Mouse (Mus musculus): ENCODE data around the gene Heg1. TPM values are rescaled to one million over a fixed set of nuclear protein-coding genes. Genes with fewer than 3 reads are reported as not detected.

The Heg1 gene
- 11.1 and 11.6 TPM in 2 replicates for polyA plus RNA-seq (2016; fragmentation: Nextera tagmentation; extraction: Ambion mirVana)

DNA sequence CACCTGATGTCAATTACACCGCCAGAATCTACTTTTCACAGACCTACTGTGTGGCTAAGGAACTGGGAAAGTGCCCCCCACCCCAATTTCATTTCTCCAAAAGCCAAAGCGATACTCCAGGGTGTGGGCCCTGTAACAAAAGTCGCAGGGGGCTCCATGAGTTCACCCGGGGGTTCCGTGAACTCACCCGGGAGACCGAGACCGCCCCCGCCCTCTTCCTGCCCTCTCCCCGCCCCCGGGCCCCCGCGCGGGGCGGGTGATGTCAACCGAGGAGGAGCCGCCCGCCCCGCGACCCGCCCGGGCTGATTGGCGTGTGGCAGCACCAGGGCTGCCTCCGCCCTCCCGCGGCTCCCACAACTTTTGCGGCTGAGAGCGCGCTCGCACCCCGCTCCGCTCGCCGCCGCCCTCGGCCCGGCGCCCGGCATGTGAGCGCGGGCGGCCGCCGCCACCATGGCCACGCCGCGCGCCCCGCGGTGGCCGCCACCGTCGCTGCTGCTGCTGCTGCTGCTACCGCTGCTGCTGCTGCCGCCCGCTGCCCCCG is at the start of gene Heg1:
Heg1 (plus strand) TSS at position 209 of the 541 bp plus-strand sequence.
- H3K4me1 ChIP-seq = peaks cover 48% of the 10 kb centered on the region
- WGBS = under 1% methylated on average over 57 of the region's 57 CpGs
- peak; percentile 79 for DNase-seq (ENCODE audit: low spot score)
- peak within 1 kb of the TSS; percentile 95 for H3K27ac ChIP-seq
- H3K4me3 ChIP-seq = peak within 1 kb of the TSS; percentile 91
- 0 out of 2 replicates have a peak, but pooled peaks cover 3% of the 10 kb centered on the region for H3K36me3 ChIP-seq
- H3K27me3 ChIP-seq (ENCODE audit: low read depth, poor library complexity, severe bottlenecking) = 0 out of 2 replicates have a peak, but pooled peaks cover 11% of the 10 kb centered on the region
- H3K9me3 ChIP-seq (replicated peaks) = no peaks in the 10 kb centered on the region

DNA sequence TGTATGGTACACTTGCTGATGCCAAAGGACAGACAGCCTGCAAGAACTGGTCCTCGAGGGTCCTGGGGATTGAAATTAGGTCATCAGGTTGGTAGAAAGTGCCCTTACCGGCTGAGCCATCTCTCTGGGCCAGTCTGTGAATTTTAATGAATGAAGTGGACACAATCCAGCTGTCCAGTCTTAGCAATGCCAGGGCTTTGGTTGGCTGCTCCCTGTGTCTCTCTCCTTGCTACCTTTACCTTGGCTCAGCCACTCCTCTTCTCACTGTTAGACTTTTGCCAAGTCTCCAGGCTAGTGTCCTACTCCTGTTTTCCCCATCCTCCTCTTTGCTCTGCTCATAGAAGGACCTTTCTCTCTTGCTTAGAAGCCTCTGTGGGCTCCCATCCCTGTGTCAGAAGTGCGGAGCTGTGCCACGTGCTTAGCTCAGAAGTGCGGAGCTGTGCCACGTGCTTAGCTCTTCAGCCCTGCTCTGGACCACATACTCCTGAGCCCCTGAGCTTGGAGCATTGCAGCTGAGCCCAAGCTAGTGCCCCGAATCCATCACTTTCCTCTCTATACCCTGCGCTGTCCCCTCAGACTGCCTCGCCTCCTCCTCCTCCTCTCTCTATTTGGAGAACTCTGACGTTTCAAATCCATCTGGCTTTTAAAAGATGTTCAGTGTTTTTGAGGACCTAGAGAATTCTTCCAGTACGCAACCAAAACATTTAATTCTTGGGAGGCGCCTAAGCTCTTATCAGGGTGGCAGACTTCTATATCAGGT is 48.2 kb upstream of the Heg1 start:
- 86% methylated on average over 12 of the region's 12 CpGs for WGBS
- Histone ChIP-seq H3K27ac (no peak overlapping the region), H3K27me3 (ENCODE audit: low read depth, poor library complexity, severe bottlenecking) (no peaks in the 10 kb centered on the region), H3K4me1 (no peaks in the 10 kb centered on the region), H3K4me3 (no peak overlapping the region), H3K9me3 (replicated peaks) (no peaks in the 10 kb centered on the region), H3K36me3 (no peaks in the 10 kb centered on the region)
- no peak for DNase-seq (ENCODE audit: low spot score)

DNA sequence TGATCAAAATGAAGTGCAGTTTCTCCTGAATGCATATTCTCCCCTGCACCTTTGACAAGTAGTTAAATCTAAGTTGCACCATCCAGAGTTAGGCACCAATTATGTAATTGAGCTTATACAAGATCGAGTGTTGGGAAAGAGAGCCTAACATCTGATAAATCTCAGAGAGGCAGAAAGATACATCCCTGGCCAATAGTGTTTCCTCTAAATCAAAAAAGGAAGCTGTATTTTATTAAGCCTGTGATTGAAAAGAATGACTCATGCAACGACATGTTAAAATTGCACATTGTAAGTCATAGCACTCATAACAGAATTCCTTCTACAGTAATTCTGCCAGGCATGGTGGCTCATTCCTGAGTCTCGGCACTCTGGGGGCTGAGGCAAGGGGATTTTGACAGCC is 42.4 kb upstream of the Heg1 start:
- no peaks in the 10 kb centered on the region for H3K4me1 ChIP-seq
- no peak overlapping the region for H3K27ac ChIP-seq
- WGBS = 87% methylated on average over 3 of the region's 3 CpGs
- no peak for DNase-seq (ENCODE audit: low spot score)
- no peaks in the 10 kb centered on the region for H3K27me3 ChIP-seq (ENCODE audit: low read depth, poor library complexity, severe bottlenecking)
- H3K36me3 ChIP-seq = no peaks in the 10 kb centered on the region
- no peak overlapping the region for H3K4me3 ChIP-seq
- H3K9me3 ChIP-seq (replicated peaks) = no peaks in the 10 kb centered on the region

DNA sequence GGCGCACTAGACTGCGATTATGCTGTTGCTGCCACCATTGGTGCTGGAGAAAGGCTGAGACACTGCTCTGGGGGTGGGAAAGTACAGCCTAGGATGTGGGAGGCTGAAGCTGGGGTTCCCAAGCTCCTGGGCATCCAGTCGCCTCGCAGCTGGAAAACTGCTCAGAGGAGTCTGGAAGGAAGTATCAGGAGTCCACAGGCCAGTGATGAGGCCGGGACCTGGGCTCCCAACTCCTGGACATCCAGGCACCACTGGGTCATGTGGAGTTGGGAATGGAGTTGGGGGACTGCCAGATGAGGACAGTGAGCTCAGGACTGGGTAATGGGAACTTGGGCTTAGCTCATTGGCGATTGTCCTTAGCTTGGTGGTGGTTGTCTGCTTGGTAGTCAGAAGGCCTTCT is 31.1 kb upstream of the Heg1 start:
- Histone ChIP-seq H3K4me3 (no peak overlapping the region), H3K27ac (no peak overlapping the region), H3K36me3 (no peaks in the 10 kb centered on the region), H3K27me3 (ENCODE audit: low read depth, poor library complexity, severe bottlenecking) (no peaks in the 10 kb centered on the region), H3K9me3 (replicated peaks) (no peaks in the 10 kb centered on the region), H3K4me1 (no peaks in the 10 kb centered on the region)
- 90% methylated on average over 6 of the region's 6 CpGs for WGBS
- no peak for DNase-seq (ENCODE audit: low spot score)

DNA sequence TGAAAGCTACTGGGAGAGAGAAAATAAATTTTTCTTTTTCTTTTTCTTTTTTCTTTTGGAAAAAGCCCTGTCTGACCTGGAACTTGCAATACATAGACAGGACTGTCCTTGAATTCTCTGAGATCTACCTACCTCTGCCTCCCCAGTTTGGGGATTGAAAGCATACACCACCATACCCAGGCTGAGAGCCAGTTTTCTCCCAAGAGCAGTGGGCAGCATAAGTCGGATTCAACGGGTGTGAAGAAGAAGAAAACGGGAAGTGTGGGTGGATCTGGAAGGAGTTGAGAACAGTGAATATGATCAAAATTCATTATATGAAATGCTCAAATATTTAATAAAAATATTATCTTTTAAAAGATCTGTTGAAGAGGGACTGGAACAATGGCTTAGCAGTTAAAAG is 28.7 kb upstream of the Heg1 start:
- Histone ChIP-seq H3K4me1 (peaks cover 9% of the 10 kb centered on the region), H3K27me3 (ENCODE audit: low read depth, poor library complexity, severe bottlenecking) (no peaks in the 10 kb centered on the region), H3K27ac (no peak overlapping the region), H3K9me3 (replicated peaks) (no peaks in the 10 kb centered on the region), H3K4me3 (no peak overlapping the region), H3K36me3 (no peaks in the 10 kb centered on the region)
- DNase-seq (ENCODE audit: low spot score) = no peak
- WGBS = 98% methylated on average over 3 of the region's 3 CpGs

DNA sequence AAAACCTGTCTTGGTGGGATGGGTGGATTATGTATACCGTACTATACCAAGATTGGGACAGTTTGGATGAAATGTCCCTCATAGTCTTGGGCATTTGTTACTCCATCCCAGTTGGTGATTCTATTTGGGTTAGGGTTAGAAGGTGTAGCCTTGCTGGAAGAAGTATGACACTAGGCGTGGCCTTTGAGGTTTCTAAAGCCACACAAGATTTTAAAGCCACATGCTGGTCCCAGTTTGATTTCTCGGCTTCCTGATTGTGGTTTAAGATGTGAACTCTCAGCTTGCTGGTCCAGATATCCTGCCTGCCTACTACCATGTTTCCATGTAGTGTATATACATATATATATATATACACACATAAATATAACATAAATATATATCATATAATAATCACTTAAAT is 27.0 kb upstream of the Heg1 start:
- no peaks in the 10 kb centered on the region for H3K27me3 ChIP-seq (ENCODE audit: low read depth, poor library complexity, severe bottlenecking)
- peaks cover 9% of the 10 kb centered on the region for H3K4me1 ChIP-seq
- H3K4me3 ChIP-seq = no peak overlapping the region
- no peaks in the 10 kb centered on the region for H3K36me3 ChIP-seq
- no peak for DNase-seq (ENCODE audit: low spot score)
- H3K9me3 ChIP-seq (replicated peaks) = no peaks in the 10 kb centered on the region
- no peak overlapping the region for H3K27ac ChIP-seq
- 91% methylated on average over 3 of the region's 3 CpGs for WGBS

DNA sequence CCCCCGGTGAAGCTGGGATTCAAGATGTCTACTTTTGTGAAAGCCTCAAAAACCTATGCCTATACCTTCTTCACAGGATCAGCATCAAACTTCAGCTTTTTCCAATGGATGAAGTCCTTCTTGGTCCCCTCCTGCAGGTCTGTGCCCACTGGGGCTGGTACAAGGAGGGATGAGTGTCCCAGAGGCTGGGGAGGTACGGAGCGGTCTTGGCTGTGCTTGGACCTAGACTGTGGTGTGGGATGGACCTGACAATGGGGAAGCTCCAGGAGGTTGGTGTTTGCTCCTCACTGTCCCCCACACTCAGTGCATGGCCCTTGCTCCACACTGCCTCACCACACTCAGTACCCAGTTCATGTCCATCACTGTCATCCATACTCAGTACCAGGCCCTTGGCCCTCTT is 26.0 kb upstream of the Heg1 start:
- no peaks in the 10 kb centered on the region for H3K36me3 ChIP-seq
- no peak overlapping the region for H3K4me3 ChIP-seq
- no peaks in the 10 kb centered on the region for H3K9me3 ChIP-seq (replicated peaks)
- no peak for DNase-seq (ENCODE audit: low spot score)
- WGBS = 99% methylated on average over 3 of the region's 3 CpGs
- H3K27me3 ChIP-seq (ENCODE audit: low read depth, poor library complexity, severe bottlenecking) = no peaks in the 10 kb centered on the region
- peaks cover 9% of the 10 kb centered on the region for H3K4me1 ChIP-seq
- H3K27ac ChIP-seq = no peak overlapping the region

DNA sequence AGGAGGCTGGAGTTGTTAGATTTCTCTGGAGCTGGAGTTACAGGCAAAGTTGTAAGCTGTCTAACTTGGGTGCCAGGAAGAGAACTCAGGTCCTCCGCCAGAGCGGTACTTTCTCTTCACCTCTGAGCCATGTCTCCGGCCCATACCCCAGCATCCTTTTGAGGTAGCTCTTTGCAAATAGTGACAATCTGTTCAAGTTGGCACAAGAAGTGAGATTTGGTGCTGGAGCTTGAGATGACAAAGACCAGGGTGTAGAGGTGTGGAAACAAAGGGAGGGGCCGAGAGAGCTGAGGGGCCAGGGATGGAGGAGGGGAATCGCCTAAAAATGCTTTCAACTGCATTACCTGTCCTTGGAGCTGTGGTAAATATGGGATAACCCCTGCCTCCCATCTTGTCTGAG is 24.6 kb upstream of the Heg1 start:
- H3K27me3 ChIP-seq (ENCODE audit: low read depth, poor library complexity, severe bottlenecking) = no peaks in the 10 kb centered on the region
- H3K9me3 ChIP-seq (replicated peaks) = no peaks in the 10 kb centered on the region
- H3K4me1 ChIP-seq = peaks cover 9% of the 10 kb centered on the region
- WGBS = 86% methylated on average over 5 of the region's 5 CpGs
- no peak overlapping the region for H3K4me3 ChIP-seq
- H3K36me3 ChIP-seq = no peaks in the 10 kb centered on the region
- no peak overlapping the region for H3K27ac ChIP-seq
- no peak for DNase-seq (ENCODE audit: low spot score)

DNA sequence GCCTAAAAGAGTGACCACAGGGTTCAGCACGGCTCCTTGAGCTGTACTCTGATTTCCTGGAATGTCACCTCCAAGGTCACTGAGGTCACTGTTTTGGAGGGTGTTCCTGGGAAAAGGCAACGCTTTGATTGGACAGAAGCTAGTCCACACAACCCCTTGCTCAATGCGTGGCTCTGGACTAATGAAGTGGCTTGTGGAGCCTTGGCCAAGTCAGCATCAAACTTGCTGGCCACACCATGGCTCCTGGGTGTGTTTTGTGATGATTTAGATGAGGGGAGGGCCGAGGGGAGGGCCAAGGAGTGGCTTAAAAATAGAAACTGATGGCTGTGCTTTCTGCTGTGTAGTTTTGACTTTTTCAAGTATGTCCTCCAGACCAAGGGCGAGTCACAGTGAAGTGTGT is 24.0 kb upstream of the Heg1 start:
- Histone ChIP-seq H3K27ac (no peak overlapping the region), H3K9me3 (replicated peaks) (no peaks in the 10 kb centered on the region)
- no peak for DNase-seq (ENCODE audit: low spot score)

DNA sequence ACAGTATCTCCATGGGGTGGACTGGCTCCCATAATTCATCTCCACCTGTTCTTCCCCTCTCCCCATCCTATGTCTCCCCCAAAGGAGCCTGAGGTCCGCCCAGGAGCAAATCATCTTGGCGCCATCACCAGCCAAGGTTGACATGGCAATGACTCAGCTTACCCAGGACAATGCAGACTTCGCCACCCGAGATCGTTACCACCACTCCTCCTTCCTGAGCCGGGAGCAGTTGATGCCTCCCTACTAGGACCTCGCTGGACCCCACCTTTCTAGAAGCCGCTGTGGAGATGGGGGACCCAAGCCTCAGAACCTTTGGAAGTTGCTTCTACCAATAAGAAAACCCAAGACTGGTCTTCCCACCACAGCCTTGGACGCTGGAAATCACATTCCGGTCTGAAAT is 21.3 kb upstream of the Heg1 start:
- DNase-seq (ENCODE audit: low spot score) = no peak
- WGBS = 95% methylated on average over 10 of the region's 10 CpGs
- no peaks in the 10 kb centered on the region for H3K9me3 ChIP-seq (replicated peaks)
- peaks cover 9% of the 10 kb centered on the region for H3K4me1 ChIP-seq
- no peaks in the 10 kb centered on the region for H3K27me3 ChIP-seq (ENCODE audit: low read depth, poor library complexity, severe bottlenecking)
- no peaks in the 10 kb centered on the region for H3K36me3 ChIP-seq
- no peak overlapping the region for H3K27ac ChIP-seq
- no peak overlapping the region for H3K4me3 ChIP-seq

More for the DNA sequence above, 24.0 kb upstream of the Heg1 start:
- no peaks in the 10 kb centered on the region for H3K36me3 ChIP-seq
- H3K27me3 ChIP-seq (ENCODE audit: low read depth, poor library complexity, severe bottlenecking) = no peaks in the 10 kb centered on the region
- H3K4me3 ChIP-seq = no peak overlapping the region
- peaks cover 9% of the 10 kb centered on the region for H3K4me1 ChIP-seq
- 53% methylated on average over 5 of the region's 5 CpGs for WGBS

DNA sequence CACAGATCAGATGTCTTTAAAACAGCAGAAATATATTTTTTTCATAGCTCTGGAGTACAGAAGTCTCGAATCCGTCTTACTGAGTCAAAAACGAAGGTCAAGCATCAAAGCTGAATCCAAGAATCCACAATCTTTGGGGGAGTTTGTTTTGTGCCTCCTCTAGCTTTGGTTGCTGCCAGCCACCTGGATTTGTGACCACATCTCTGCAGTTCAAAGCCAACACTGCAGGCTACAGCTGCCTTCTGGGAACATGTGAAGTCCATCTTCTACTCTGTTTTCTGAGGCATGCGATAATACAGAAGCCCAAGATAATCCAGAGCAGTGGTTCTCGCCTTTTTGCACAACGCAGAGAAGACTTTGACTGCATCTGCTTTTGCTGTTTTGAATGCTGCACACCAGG is 17.9 kb upstream of the Heg1 start:
- Histone ChIP-seq H3K27ac (no peak overlapping the region), H3K4me1 (no peaks in the 10 kb centered on the region), H3K4me3 (no peak overlapping the region), H3K9me3 (replicated peaks) (no peaks in the 10 kb centered on the region), H3K27me3 (ENCODE audit: low read depth, poor library complexity, severe bottlenecking) (no peaks in the 10 kb centered on the region), H3K36me3 (no peaks in the 10 kb centered on the region)
- no peak for DNase-seq (ENCODE audit: low spot score)
- 87% methylated on average over 6 of the region's 6 CpGs for WGBS

DNA sequence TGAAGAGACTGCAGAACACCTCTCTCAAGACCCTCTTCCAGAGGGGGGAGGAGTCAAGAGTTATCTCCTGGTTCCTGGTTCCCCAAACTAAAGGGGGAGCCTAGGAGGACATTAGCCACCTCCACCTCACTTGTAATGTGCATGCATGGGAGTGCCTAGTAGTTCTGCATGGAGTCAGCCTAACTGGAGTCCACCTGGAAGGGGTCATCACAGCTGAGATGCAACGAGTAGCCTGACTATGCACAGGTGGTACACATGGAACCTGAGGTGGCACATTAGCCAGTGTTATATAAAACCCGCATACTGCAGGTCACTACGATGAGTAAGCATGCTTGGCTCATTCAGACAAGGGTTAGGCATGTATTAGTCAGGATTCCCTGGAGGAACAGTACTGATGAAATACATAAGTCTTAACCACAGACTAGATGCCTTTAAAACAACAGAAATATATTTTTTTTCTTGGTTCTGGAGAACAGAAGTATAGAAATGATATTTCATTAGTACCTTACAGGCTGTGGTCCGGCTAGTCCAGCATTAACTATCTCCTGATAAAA is 17.1 kb upstream of the Heg1 start:
- WGBS = 92% methylated on average over 4 of the region's 4 CpGs
- Histone ChIP-seq H3K4me3 (no peak overlapping the region), H3K27ac (no peak overlapping the region), H3K36me3 (no peaks in the 10 kb centered on the region), H3K9me3 (replicated peaks) (no peaks in the 10 kb centered on the region), H3K27me3 (ENCODE audit: low read depth, poor library complexity, severe bottlenecking) (no peaks in the 10 kb centered on the region), H3K4me1 (no peaks in the 10 kb centered on the region)
- DNase-seq (ENCODE audit: low spot score) = no peak

DNA sequence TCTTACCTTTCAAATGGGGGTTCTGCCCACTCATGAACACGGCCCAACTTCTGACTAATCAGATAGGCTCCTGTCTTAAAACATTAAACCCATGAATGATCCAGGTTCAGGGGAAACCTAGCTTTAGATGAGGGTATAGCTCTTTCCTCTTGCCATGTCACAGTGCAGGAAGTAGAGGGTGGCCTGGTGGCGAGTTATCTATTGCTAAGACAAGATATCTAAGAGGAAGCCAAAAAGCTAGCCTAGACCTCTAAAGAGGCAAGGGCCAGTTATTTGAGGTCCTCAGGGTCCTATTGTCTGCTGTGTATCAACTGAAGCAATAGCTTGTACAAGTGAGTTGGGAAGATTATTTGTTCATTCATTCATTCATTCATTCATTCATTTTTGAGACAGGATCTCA is 15.7 kb upstream of the Heg1 start:
- 83% methylated on average over 2 of the region's 2 CpGs for WGBS

More for the DNA sequence above, 15.7 kb upstream of the Heg1 start:
- DNase-seq (ENCODE audit: low spot score) = no peak
- Histone ChIP-seq H3K36me3 (no peaks in the 10 kb centered on the region), H3K4me3 (no peak overlapping the region), H3K27ac (no peak overlapping the region), H3K4me1 (peaks cover 1% of the 10 kb centered on the region; the same call in 1 of the 2 replicates), H3K27me3 (ENCODE audit: low read depth, poor library complexity, severe bottlenecking) (no peaks in the 10 kb centered on the region), H3K9me3 (replicated peaks) (no peaks in the 10 kb centered on the region)

Data from limb, embryonic 10.5 days (tissue).